ENCODE assay signal across 21 mouse cellular contexts in the genomic region with DNA sequence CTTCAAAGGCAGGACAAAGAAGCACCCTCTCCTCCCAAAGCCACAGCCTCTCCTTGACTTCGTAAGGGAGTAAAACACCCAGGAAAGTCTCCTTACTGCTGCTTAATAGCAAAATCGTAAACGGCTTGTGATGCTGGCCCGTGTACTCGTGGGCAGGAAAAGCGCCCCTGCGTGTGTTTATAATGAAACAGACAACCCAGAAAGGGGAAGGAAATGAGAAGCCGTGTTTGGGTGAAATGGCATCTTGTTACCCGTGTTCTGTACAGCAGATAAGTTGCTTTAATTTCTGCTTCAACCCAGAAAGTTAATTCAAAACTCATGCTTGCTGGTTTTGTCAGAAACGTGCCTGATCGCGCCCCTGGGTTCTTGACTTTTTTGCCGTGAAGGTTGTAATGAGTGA.
DNase-seq lines count a peak whose midpoint lies in the region; ATAC-seq lines count a peak whose summit lies in the region.
"Had no signal": no experiment of that assay in that cellular context is flagged by ENCODE, and none has a peak within 500 bp of the region (broad histone marks: within the 10 kb centered on the region; RNA-seq: fewer than 3 reads in every experiment).

No protein-coding gene starts in this region.

- no peak overlapping the region for H3K4me2 ChIP-seq in embryonic facial prominence, embryonic 11.5 days (ENCODE audit: low read depth, low read length)
- H3K4me2 ChIP-seq in embryonic facial prominence, embryonic 13.5 days = peak overlapping the region; percentile 40; the same call in 1 of the 2 replicates
- no peak overlapping the region for H3K4me2 ChIP-seq in midbrain, embryonic 11.5 days
- H3K4me2 ChIP-seq: forebrain, embryonic 12.5 days; heart, embryonic 11.5 days; heart, embryonic 15.5 days; hindbrain, embryonic 12.5 days had no signal

- ATAC-seq in embryonic facial prominence, embryonic 11.5 days (replicated peaks; ENCODE audit: insufficient number of reproducible peaks, low FRiP score, low TSS enrichment, low read depth) = no peak
- ATAC-seq in embryonic facial prominence, embryonic 13.5 days (ENCODE audit: insufficient number of reproducible peaks, insufficient read depth, low FRiP score, low TSS enrichment, low read depth) = no peak
- peak; percentile 60 for ATAC-seq in megakaryocyte progenitor cell, adult 5-6 weeks (replicated peaks; ENCODE audit: poor library complexity)
- ATAC-seq in midbrain, embryonic 11.5 days (ENCODE audit: low FRiP score) = no peak
- ATAC-seq: activated CD4-positive, CD25-positive, alpha-beta regulatory T cell, adult 4 months; forebrain, embryonic 16.5 days; hindbrain, embryonic 16.5 days; inflammation-experienced regulatory T-cells, adult 6 months; Patski had no signal

- no peaks in the 10 kb centered on the region for H3K27me3 ChIP-seq in embryonic facial prominence, embryonic 11.5 days (ENCODE audit: control insufficient read depth, insufficient read depth, low read length)
- no peaks in the 10 kb centered on the region for H3K27me3 ChIP-seq in embryonic facial prominence, embryonic 10.5 days (replicated peaks; ENCODE audit: low read depth, poor library complexity, severe bottlenecking)
- no peaks in the 10 kb centered on the region for H3K27me3 ChIP-seq in embryonic facial prominence, embryonic 13.5 days
- H3K27me3 ChIP-seq in midbrain, embryonic 11.5 days (ENCODE audit: control insufficient read depth, insufficient read depth, low read length) = no peaks in the 10 kb centered on the region
- H3K27me3 ChIP-seq: heart, embryonic 15.5 days; hindbrain, embryonic 12.5 days; Patski had no signal

- H3K9me3 ChIP-seq in embryonic facial prominence, embryonic 11.5 days (replicated peaks; ENCODE audit: control insufficient read depth, low read length) = no peaks in the 10 kb centered on the region
- 0 out of 2 replicates have a peak, but pooled peaks cover 3% of the 10 kb centered on the region for H3K9me3 ChIP-seq in embryonic facial prominence, embryonic 10.5 days
- H3K9me3 ChIP-seq in embryonic facial prominence, embryonic 13.5 days = 0 out of 2 replicates have a peak, but pooled peaks cover 3% of the 10 kb centered on the region
- no peaks in the 10 kb centered on the region for H3K9me3 ChIP-seq in midbrain, embryonic 11.5 days (ENCODE audit: control insufficient read depth, low read length)
- H3K9me3 ChIP-seq: forebrain, embryonic 12.5 days; heart, embryonic 15.5 days; hindbrain, embryonic 12.5 days had no signal

- H3K27ac ChIP-seq in embryonic facial prominence, embryonic 11.5 days (replicated peaks; ENCODE audit: low read depth, low read length) = no peak overlapping the region
- no peak overlapping the region for H3K27ac ChIP-seq in embryonic facial prominence, embryonic 10.5 days (replicated peaks)
- peak overlapping the region; percentile 73; the same call in 1 of the 2 replicates for H3K27ac ChIP-seq in embryonic facial prominence, embryonic 13.5 days
- H3K27ac ChIP-seq in midbrain, embryonic 11.5 days (ENCODE audit: low read depth, low read length) = no peak overlapping the region
- H3K27ac ChIP-seq: forebrain, embryonic 12.5 days; heart, adult 2 months; heart, embryonic 15.5 days; hindbrain, embryonic 12.5 days had no signal

- peak; percentile 33 for DNase-seq in embryonic facial prominence, embryonic 11.5 days (ENCODE audit: low spot score)
- no peak for DNase-seq in embryonic facial prominence, embryonic 10.5 days (ENCODE audit: low spot score)
- peak; percentile 23 for DNase-seq in A20 (ENCODE audit: low read depth, low spot score)
- no peak for DNase-seq in spleen, postnatal 4 days (ENCODE audit: low spot score in 2 of 2)
- DNase-seq in midbrain, embryonic 11.5 days (ENCODE audit: low spot score, missing footprints) = no peak
- DNase-seq: adrenal gland, postnatal 25 days; cerebellum, adult 2 months; cerebellum, postnatal 10 days; heart, adult 2 months; kidney, adult 11 months had no signal

- H3K4me3 ChIP-seq in embryonic facial prominence, embryonic 11.5 days (ENCODE audit: low read depth, low read length) = no peak overlapping the region
- no peak overlapping the region for H3K4me3 ChIP-seq in embryonic facial prominence, embryonic 10.5 days
- no peak overlapping the region for H3K4me3 ChIP-seq in embryonic facial prominence, embryonic 13.5 days
- H3K4me3 ChIP-seq in midbrain, embryonic 11.5 days (ENCODE audit: low read depth, low read length) = no peak overlapping the region
- H3K4me3 ChIP-seq: forebrain, embryonic 12.5 days; heart, adult 2 months; heart, embryonic 15.5 days; hindbrain, embryonic 12.5 days had no signal

- H3K36me3 ChIP-seq in embryonic facial prominence, embryonic 11.5 days (replicated peaks; ENCODE audit: control insufficient read depth, insufficient read depth, low read depth, low read length) = no peaks in the 10 kb centered on the region
- H3K36me3 ChIP-seq in embryonic facial prominence, embryonic 10.5 days (replicated peaks) = no peaks in the 10 kb centered on the region
- no peaks in the 10 kb centered on the region for H3K36me3 ChIP-seq in embryonic facial prominence, embryonic 13.5 days
- H3K36me3 ChIP-seq in midbrain, embryonic 11.5 days (ENCODE audit: control insufficient read depth, insufficient read depth, low read length) = no peaks in the 10 kb centered on the region
- H3K36me3 ChIP-seq: forebrain, embryonic 12.5 days; heart, embryonic 15.5 days; hindbrain, embryonic 12.5 days had no signal

- no peak overlapping the region for H3K9ac ChIP-seq in embryonic facial prominence, embryonic 11.5 days (replicated peaks; ENCODE audit: low read length)
- no peak overlapping the region for H3K9ac ChIP-seq in embryonic facial prominence, embryonic 13.5 days
- no peak overlapping the region for H3K9ac ChIP-seq in midbrain, embryonic 11.5 days (ENCODE audit: low read length)
- H3K9ac ChIP-seq: forebrain, embryonic 12.5 days; heart, embryonic 15.5 days; hindbrain, embryonic 12.5 days had no signal

- 59% methylated on average over 13 of the region's 13 CpGs for WGBS in embryonic facial prominence, embryonic 11.5 days
- 73% methylated on average over 13 of the region's 13 CpGs for WGBS in embryonic facial prominence, embryonic 10.5 days
- WGBS in embryonic facial prominence, embryonic 13.5 days = 30% methylated on average over 13 of the region's 13 CpGs
- 87% methylated on average over 13 of the region's 13 CpGs for WGBS in midbrain, embryonic 11.5 days

- H3K4me1 ChIP-seq in embryonic facial prominence, embryonic 11.5 days (ENCODE audit: control insufficient read depth, insufficient read depth, low read length) = no peaks in the 10 kb centered on the region
- H3K4me1 ChIP-seq in embryonic facial prominence, embryonic 10.5 days = 0 out of 2 replicates have a peak, but pooled peaks cover 7% of the 10 kb centered on the region
- peaks cover 14% of the 10 kb centered on the region for H3K4me1 ChIP-seq in embryonic facial prominence, embryonic 13.5 days
- H3K4me1 ChIP-seq in midbrain, embryonic 11.5 days (ENCODE audit: control insufficient read depth, insufficient read depth, low read length) = no peaks in the 10 kb centered on the region
- H3K4me1 ChIP-seq: forebrain, embryonic 12.5 days; heart, embryonic 15.5 days; hindbrain, embryonic 12.5 days had no signal

Comparison
In these comparisons a context has a peak if more than half of its experiments do, and no peak if none do; other contexts are left out.
1. DNase-seq: peak in embryonic facial prominence, embryonic 11.5 days (single experiment) and A20 (single experiment); none in embryonic facial prominence, embryonic 10.5 days (single experiment), spleen, postnatal 4 days (0 of 2) and midbrain, embryonic 11.5 days (single experiment).